Mouse (Mus musculus) heart, postnatal 0 days (tissue): ENCODE data around the gene Gorasp1.

Source experiments
- CTCF ChIP-seq: IDR thresholded peaks from 2 replicates; pipeline ENCODE4 v1.5.1; 2016; ENCODE audit warnings: antibody characterized with exemption, control low read depth, low read depth
- EP300 ChIP-seq: IDR thresholded peaks from 2 replicates; pipeline ENCODE4 v1.6.1; 2016; ENCODE audit warnings: antibody characterized with exemption, low read depth

DNA sequence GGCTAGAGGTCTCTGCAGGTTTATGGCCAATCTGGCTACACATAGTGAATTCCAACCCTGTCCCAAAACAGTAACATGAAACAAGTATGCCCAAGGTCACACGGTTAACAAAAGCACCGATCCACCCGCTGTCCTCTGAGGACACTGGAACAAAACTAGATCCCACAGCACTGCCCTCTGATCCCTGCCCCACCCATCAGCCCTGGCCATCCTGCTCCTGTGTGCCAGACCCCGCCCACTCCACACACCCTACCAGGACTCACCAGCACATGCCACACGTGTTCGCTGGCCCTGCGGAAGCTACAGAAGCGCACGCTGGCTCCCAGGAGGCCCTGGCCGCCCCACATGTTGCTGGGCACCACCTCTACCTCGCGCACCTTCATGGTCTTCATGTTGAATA is 5.0 kb downstream of the Gorasp1 start:
- TF ChIP-seq CTCF (no peak), EP300 (no peak)
